Mouse (Mus musculus): ENCODE measurements around the gene Nol4l.

Nol4l gene

DNA sequence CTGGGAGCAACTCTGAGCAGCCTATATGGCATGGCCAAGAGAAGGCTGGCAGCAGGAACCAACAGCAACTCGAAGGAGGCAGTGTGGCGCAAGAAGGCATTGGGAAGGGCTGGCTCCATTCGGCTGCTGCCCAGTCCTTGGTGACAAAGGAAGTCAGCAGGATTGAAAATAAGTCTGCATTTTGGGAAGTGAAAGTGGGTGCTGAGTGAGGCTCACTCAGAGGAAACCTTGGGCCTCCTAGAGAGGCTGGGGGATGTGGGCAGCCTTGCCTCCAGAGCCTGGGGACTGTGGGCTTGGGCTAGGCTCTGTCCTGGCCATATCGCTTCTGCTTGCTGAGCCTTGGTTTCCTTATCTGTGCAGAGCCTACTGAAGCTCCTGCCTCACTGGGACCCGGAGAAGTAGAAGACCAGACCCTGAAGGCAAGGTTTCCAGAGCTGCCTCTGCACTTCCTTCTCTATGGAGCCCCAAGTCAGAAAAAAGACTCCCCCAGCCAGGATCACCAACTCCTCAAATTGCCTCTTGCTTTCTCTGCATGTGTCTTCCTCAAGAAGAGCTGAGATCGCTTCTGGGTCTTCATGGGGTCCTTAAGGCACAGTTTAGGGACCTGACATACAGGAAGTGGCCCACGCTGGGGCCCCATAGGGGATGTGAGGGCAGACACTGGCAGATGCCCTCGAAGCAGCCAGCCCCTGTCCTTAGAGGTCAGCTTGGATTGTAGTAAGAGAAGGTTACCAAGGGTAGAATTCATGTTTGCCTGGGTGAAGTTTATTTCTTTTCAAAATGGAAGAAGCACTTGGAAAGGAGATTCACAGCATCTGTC lies 14.3 kb upstream of the Nol4l start:
- intact Hi-C loops (cut with DNase I), result no loop called here

DNA sequence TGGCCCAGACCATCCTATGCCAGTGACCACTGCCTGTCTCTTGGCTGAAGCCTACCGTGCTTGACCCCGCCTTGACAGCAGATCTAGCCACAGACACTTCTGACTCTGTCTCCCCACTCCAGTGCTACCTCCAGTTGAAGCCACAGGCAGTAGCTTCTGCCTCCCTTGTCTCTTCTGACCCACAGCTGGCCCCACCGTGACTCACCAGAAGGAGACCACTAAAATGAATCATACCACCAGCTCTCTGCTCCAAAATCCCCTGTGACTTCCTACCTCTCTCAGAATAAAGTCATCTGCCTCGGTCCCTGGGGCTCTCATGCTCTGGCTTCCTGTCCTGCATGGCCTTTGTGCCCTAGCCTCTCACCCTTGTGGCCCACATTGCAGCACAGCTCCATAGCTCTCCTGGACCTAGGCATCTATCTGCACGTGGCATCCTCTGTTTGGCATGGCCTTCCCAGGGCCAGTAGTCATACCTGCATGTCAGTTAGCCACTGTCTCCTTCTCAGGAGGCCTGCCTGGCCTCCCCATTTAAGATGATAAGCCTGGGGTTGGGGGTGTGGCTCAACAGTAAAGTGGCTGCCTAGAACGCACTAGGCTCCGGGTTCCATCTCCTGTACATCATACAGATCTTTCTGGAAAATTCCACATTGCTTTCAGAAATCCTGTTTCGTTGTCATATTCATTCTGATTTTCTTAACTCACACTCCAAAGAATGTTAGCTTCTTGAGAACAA lies 13.3 kb upstream of the Nol4l start:
- intact Hi-C loops (cut with DNase I), result no loop called here

DNA sequence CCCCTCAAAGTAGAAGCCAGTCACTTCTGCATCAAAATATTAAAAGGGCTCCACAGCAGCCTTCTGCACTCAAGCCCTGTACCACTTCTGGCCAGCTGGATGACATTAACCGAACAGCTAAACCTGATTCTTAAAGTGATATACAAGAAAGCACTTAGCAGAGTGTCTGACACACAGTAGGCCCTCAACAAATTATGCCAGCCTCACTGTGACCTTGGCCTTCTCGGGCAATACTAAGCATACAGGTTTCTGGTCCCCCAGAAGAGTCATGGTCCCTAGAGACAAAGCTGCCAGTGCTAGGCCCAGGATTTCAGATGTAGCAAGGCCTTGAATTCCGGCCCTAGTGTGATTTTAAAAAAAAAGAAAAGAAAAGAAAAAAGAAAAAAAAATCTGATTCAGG lies 9.1 kb upstream of the Nol4l start:
- intact Hi-C loops (cut with DNase I), result no loop called here

DNA sequence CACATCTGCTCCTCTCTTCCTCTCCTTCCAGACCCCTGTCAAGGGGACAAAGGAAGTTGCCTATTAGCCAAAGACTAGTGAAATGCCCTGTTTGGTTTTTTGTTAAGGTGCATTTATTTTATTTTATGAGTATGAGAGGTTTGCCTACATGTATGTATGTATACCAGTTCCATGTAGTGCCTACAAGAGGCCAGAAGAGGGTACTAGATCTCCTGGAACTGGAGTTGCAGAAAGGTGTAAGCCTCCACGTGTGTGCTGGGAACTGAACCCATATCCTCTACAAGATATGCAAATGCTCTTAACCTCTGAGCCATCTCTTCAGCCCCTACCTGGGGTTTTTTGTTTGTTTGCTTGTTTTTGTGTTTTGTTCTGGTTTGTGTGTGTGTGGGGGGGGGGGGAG lies 4.2 kb upstream of the Nol4l start:
- intact Hi-C loops (cut with DNase I), result no loop called here

DNA sequence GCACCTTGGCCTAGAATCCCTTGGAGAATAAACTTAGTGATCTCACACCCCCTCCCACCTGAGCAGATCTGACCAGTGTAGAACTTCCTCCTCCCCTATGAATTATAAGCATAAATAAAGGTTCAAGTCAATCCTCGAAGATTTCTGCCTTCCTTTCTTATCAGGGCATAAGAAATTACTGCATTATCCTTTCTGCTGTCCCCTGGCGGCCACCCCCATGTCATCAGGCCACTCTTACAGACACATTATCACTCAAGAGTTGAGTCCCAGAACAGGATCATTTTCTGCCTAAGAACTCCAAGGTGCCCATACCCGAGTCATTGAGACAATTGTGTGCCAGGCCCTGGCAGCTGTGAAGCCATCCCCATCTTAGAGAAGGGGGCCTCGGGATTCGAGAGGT lies 1.2 kb upstream of the Nol4l start:
- intact Hi-C loops (cut with DNase I), result no loop called here

DNA sequence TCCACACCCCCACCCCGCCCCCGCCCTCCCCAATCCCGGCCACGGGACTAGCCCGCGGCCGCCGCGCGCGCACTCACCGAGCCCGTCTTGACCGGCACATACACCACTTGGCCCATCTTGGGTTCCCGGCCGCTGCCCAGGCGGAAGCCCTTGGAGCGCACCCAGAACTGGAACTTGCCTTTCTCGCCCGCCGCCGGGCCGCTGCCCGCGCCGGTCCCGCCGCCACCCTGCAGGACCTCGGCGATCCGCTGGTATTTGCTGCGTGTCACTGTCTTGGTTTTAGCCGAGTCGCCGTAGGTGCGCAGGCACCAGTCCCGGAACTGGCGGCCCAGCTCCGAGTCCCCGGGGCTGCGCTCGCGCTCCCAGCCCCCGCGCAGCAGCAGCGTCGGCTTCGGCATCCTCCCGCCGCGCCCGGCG lies 398 bp downstream of the Nol4l start:
- intact Hi-C loops (cut with DNase I), result no loop called here

DNA sequence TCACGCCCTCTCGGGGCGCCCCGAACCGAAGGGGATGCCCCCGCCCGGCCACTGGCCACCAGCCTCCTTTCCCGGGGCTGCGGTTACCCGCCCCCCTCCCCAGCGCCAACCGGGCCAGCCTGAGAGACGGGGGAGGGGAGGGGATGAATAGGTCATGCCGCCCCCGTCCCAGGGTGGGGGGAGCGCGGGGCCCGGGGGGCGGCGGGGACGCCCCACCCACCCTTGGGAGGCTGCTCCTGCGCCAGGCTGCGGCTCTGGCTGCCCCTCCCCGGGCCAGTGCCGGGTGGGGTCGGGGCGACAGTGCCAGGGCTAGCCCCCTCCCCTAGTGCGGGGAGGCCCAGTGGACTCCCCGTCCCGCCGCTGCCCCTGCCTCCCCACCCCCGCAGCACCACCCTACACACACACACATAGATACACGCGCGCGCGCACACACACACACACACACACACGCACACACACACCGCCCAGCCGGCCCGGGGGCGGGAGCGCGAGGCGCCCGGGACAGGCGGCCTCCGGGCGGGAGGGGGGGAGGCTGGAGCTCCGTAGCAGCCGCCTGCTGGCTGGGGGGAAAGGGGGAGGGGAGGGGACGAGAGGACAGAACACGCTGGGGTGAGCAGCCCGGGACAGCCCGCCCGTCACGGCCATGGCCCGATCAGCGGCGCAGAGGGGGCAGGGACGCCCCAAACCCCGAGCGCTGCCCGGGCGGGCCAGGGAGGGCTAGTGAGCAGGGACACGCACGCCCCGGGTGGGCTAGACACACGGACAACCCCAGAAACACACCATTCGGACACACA lies 1.0 kb downstream of the Nol4l start:
- intact Hi-C loops (cut with DNase I), result no loop called here

DNA sequence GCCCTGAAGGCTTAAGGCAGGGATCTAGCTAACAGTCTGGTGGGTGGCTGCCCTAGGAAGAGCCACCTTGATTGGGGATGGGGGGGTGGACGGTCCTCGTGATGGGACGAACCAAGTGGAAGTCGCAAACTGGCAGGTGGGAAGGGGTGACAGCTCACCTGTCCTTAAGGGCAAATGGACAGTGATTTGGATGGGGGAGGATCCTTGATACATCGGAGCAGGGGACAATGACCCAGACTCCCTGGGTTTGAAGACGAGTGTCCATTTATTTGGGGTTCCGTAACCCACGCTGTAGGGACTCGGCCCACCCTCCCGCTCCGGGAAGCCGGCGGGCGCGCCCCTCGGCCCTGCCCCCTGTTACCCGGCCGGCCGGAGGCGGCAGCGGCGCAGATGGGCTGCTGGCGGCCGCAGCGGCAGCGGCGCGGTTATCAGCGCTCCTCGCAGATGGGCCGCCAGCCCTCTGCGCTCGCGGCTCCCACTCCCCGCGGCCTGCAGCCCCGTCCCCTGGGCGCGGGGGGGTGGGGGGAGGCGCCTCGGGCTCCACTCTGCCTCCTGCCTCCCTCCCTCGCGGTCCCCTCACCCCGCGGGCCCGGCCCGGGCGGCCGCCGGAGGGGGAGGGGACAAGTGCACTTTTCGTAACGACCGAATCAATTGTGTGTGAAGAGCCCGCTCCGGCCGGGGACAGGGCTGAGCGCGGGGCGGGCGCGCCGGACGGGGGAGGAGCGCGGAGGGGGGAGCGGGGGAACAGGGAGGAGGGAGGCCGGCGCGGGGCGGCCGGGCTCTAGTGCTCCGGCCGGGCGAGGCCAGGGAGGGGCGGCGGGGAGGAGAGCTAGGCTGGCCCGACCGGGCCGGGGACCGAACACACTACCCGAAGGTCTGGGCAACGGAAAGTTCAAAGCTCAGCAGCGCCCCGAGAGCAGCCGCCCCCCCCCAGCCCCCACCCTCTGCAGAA lies 1.9 kb downstream of the Nol4l start:
- intact Hi-C loops (cut with DNase I), result no loop called here

DNA sequence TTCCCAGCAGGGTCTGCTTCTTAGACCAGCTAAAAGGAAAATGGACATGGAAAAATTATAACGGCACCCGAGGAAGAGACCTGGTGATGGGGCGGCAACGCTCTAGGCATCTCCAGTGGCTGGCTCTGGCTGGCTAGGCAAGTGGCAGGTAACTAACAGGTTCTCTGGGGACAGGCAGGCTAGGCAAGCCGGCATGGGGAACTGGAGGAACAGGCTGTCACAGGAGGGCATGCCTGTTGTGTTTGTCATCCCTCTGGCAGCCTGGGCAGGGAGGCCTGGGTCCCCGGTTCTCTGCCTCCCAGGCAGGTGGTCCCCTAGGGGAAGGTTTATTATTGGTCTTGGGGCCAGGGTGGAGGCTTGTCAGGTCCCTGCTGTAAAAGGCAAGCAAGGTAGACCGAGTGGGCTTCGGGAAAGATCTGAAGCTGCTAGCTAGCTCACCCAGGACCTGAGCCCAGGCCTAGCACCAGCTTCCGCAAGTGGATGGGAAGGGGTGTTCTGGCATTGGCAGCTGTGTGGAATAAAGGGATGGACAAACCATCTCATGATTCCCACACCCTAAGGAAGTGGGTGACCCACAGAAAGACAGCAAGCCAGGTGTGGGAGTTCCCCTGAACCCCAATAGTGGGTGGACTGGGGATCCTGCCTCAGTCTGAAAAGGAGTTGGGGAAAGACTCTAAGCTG lies 2.8 kb downstream of the Nol4l start:
- intact Hi-C loops (cut with DNase I), result no loop called here

DNA sequence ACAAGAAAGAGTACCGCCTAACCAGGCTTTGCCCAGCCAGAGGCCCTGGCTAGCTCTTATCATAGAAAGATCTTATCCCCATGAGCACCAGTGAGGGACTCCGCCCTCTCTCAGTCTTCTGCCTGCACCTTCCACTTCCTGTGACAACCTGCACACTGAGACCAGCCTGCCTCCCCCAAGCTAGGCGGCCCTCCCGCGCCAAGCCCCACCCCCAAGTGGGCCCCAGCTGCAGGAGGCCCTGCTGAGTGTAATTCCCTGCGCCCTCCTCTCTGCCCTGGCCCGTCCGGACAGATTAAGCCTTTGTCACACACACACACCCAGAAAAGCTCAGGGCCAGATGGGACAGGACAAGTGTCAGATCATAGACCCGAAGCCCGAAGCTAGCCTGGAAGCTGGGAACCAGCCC lies 3.9 kb downstream of the Nol4l start:
- intact Hi-C loops (cut with DNase I), result no loop called here

DNA sequence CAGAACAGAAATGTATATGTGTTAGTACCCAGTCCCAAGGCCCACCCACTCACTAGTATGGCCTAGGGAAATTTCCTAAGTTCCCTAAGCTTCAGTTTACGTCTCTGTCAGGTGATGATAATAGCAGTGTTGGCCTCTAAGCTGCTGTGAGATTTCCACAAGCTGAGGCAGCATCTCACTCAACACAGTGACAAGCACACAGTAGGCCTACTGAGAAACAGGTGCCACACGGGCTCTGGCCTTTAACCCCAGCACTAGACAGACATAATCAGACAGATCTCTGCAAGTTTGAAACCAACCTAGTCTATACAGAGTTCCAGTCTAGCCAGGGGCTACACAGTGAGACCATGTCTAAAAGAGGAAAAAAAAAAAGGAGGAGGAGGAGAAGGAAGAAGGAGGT lies 5.0 kb downstream of the Nol4l start:
- intact Hi-C loops (cut with DNase I), result no loop called here

DNA sequence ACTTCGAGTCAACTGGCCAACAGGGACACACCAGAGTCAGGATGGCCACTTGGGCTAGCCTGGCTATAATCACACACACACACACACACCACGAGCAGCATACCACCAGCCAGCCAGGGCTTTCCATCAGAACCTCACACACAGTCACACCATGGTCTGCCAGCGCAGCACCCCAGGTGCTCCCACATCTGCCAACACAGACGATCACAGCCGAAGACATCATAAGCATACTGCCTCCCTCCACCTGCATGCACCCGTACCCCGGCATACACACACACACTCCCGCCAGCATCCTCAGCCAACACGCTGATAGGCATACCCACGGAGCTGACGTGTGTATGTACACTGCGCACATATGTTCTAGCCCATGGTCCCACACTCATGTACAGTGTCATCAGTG lies 6.1 kb downstream of the Nol4l start:
- intact Hi-C loops (cut with DNase I), result no loop called here

DNA sequence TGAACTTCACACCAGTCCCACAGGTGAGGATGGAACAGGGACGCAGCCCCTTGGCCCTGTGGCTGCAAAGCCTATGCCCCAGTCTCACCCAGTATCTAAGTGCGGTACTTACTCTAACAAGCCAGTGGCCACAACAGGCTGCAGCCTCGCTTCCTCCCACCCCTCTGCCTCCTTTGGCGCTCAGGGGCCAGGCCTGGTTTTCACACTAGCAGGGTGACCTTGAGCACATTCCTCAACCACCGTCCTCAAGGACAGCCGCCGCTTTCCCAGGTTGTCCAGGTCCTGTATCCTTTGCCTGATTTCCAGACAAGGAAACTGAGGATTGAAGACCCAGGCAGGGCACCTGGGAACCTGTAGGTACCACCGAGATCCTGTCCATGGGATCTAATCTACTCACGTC lies 6.6 kb downstream of the Nol4l start:
- intact Hi-C loops (cut with DNase I), result no loop called here

DNA sequence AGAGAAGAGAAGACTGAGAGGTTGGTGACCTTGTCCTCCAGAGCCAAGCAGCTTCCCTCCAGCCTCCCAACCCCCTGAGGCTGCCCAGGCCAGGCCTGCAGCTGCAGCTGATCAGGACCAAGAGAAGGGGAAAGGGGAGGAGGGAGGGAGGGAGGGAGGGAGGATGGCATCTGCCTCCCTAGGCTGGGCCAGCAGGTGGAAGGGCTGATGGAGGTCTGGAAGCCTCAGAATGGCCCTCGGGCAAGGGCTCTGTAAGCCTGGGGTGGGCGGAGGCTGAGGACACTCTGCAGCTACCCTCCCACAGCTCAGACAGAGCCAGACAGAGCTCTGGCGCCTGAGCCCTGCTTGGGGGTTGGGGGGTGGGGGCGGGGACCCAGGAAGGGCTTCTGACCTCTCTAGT lies 7.5 kb downstream of the Nol4l start:
- intact Hi-C loops (cut with DNase I), result no loop called here

DNA sequence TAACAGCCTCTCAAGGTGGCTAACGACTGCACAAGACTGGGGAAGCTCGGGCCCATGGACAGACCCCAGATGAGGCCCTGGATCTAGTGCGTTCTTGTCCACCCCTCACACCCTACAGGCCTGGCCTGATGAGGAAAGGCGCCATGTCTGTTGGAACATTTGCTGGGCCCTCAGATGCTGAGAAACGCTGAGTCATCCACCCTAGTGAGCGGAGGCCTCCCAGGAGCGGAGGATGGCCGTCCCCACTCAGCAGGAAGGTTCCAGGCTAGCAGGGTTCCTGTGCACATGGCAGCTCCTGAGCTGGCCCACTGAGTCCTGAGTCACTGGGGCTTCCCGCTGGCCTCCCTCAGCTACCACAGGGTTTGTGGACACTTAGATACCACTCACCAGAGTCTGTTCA lies 9.7 kb downstream of the Nol4l start:
- intact Hi-C loops (cut with DNase I), result no loop called here

DNA sequence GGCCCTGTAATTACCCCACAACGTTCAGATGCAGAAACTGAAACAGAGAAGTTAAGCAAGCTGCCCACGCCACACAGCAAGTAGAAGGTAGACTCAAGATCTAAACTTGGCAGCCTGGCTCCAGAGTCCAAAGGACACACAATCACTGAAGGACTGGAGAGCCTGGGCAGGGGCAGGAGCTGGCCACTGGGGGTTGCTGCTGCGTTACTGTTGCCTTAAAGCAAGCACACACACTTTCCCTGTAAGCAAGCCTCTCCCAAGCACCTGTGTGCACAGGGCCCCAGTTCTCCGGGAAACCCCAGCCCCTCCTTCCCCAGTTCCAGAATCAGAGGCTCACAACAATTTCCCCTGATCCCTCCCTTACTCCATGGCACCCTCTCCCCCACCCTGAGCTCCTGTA lies 12.8 kb downstream of the Nol4l start:
- intact Hi-C loops (cut with DNase I), result no loop called here

DNA sequence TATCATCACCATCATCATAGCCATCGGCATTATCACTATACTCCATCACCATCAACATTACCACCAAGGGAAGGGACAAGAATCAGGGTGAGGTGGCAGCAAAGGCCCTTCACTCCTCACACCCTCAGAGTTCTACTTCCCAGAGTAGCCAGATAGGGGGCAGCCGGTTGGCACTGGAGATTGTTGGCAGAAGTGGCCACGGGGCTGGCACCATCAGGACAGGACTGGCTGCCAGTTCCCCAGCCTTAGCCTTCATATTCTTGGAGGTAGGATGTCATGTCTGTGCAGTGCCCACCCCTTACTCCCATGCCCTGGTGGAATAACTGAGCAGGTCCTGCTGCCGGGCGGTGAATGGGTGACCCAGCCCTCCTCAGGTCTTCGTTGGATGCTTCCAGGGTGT lies 14.2 kb downstream of the Nol4l start:
- intact Hi-C loops (cut with DNase I), result no loop called here

DNA sequence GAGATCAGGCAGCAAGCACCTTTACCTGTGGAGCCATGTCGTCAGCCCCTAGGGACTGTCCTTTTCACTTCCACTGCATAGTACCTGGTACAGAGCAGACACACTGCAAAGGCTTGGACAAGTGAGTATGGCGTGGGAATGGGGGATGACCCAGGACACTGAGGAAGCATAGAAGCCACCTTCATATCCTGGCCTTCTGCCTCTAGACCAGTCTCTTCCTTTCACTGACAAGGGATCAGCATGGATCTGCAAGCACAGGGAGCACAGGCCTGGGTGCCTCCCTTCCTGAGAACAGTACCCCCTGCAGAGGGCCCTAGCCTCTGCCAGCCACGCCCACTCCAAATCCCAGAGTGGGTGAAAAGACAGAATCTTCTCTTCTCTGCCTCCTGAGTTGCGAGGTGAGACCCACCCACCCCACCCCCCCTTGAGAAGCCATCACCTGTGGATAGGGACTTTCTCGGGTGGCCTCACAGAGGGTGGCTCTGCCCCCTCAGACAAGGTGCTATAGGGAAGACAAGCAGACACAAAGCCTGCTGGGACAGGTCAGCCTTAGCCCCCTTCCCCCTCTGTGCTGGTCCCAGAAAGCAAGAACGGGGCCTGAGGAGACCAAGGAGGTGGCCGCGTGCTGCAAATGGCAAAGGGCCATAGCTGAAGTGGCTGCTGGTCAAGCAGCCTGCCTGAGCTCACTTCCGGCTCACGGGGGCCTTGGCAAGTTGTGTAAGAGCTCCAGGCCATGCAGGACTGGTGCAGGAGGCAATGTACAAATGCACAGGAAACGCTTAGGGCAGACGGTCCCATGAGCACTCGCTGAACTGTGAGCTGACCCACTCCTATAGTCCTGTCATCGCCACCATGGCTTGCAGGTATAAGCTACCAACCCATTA lies 15.0 kb downstream of the Nol4l start:
- intact Hi-C loops (cut with DNase I), result no loop called here

DNA sequence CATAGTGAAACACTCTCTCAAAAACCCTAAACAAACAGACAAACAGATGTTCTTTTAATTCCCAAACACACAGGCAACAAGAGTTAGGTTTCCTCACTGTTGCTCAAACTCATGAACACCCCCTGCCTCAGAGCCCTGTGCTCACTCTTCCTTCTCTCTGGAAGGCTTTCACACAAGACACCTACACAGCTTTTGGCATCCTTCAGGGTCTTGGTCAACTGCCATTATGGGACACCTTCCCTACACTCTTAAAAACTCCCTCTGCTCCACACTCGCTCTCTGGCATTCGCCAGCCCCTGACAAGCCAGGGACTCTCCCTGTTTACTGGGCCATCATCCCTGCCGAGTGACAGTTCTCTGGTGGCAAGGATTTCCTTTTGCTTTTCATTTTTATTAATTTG lies 15.8 kb downstream of the Nol4l start:
- intact Hi-C loops (cut with DNase I), result no loop called here

Data from adrenal gland (tissue).